Mouse (Mus musculus) C2C12 (cell line): ENCODE results near the gene Kidins220. TPM values are rescaled to one million over a fixed set of nuclear protein-coding genes. Genes with fewer than 3 reads are reported as not detected.

Experiments
- H3K27me3 ChIP-seq: one replicate; pipeline ENCODE4 v1.6.1; 2011; ENCODE audit not compliant: control insufficient read depth, insufficient read depth, insufficient read length
- H3K36me3 ChIP-seq: one replicate; pipeline ENCODE4 v1.6.1; 2011; ENCODE audit not compliant: control insufficient read depth, insufficient read depth
- H3K4me3 ChIP-seq: one replicate; pipeline ENCODE4 v1.5.1; 2011; ENCODE audit warnings: mild to moderate bottlenecking, control low read depth; ENCODE audit not compliant: poor library complexity, insufficient read depth, severe bottlenecking
- H3K79me2 ChIP-seq: one replicate; pipeline ENCODE4 v1.6.1; 2011; ENCODE audit not compliant: control insufficient read depth, insufficient read depth
- H3K79me3 ChIP-seq: one replicate; pipeline ENCODE4 v1.6.1; 2011; ENCODE audit warnings: low read depth, control low read depth
- H3ac ChIP-seq: one replicate; pipeline ENCODE3; 2011; ENCODE audit warnings: low read depth; ENCODE audit not compliant: control insufficient read depth, insufficient read length
- CEBPB ChIP-seq: IDR thresholded peaks from one replicate; pipeline ENCODE4 v1.6.1; 2011; ENCODE audit warnings: low read depth, mild to moderate bottlenecking, control low read depth, moderate library complexity
- CTCF ChIP-seq: IDR thresholded peaks from one replicate; pipeline ENCODE4 v1.5.1; 2011; ENCODE audit not compliant: control insufficient read depth, insufficient read depth, insufficient read length
- FOSL1 ChIP-seq: IDR thresholded peaks from one replicate; pipeline ENCODE4 v1.8.0; 2011; ENCODE audit warnings: mild to moderate bottlenecking, low read length; ENCODE audit not compliant: poor library complexity, insufficient read depth, severe bottlenecking
- MAX ChIP-seq: IDR thresholded peaks from one replicate; pipeline ENCODE4 v1.6.1; 2011; ENCODE audit warnings: mild to moderate bottlenecking, control low read depth
- MYOD1 ChIP-seq: IDR thresholded peaks from one replicate; pipeline ENCODE4 v1.6.1; 2011; ENCODE audit warnings: low read depth; ENCODE audit not compliant: control insufficient read depth, insufficient read length
- MYOG ChIP-seq: IDR thresholded peaks from one replicate; pipeline ENCODE4 v1.6.1; 2011; ENCODE audit not compliant: control insufficient read depth, insufficient read length; ENCODE audit errors: extremely low read depth
- USF1 ChIP-seq: IDR thresholded peaks from one replicate; pipeline ENCODE4 v1.6.1; 2011; ENCODE audit warnings: low read depth, mild to moderate bottlenecking, control low read depth, moderate library complexity
- polyA plus RNA-seq: library from polyadenylated mRNA; unstranded; fragments of >200 nt; fragmentation: generic; extraction: Trizol; gene quantifications from one replicate; pipeline ENCODE4 v1.2.1, GENCODE M21; 2012; ENCODE audit warnings: missing spikeins

Gene Kidins220
- polyA plus RNA-seq, 1 experiment, result 8.9 TPM

DNA sequence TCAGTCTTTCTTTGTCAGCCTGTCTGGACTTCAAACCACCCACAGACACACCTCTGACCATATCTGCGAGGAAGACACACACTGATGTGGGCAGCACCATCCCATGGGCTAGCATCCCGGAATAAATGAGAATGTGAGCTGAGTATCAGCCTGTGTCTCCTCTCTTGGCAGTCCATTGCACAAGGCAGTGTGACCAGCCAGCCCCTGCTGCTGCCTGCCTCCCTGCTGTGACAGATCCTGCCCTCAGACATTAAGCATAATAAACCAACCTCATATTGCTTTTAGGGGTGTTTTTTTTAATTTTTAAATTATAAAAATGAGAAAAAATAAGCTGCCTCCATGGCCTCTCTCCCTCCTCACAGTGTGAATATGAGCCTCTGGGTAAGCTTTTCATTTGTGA, 8.7 kb upstream of the Kidins220 start:
- Histone ChIP-seq H3ac (no peak overlapping the region), H3K27me3 (no peaks in the 10 kb centered on the region), H3K79me3 (no peaks in the 10 kb centered on the region), H3K4me3 (no peak overlapping the region), H3K36me3 (no peaks in the 10 kb centered on the region), H3K79me2 (no peaks in the 10 kb centered on the region)
- TF ChIP-seq CTCF, result no peak
- no peak for TF ChIP-seq MYOD1
- TF ChIP-seq MYOG, result no peak
- TF ChIP-seq USF1, result no peak
- TF ChIP-seq CEBPB, result no peak
- TF ChIP-seq MAX, result no peak
- no peak for TF ChIP-seq FOSL1

DNA sequence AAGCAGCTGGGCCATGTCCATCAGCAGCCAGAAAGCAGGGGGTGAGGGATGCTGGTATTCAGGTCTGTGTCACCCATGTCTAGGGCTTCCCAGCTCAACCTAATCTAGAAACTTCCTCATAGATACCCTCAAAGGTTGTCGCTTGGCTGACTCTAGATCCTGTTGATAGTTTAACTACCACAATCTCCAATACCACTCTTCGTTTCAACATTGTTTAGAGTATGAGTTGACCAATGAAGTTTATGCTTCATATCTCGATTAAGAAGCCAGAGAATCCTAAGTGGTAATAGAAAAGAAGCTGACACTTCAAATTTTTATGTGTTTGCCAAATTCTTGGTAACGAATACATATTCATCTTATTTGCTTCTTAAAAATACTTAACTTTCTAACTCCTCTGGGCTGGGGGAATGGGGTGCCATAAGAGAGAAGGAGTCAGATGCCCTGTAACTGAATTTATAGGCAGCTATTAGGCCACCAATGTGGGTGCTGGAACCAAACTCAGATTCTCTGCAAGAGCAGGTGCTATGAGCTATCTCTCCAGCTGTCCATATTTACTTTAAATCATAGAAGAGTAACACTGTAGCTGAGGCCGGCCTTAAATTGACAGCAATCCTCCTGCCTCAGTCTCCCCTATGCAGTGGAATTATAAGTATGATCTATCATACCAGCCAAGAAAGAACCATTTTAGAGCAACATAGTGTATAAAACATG, 3.1 kb upstream of the Kidins220 start:
- no peaks in the 10 kb centered on the region for H3K36me3 ChIP-seq
- H3ac ChIP-seq, result no peak overlapping the region
- no peak overlapping the region for H3K4me3 ChIP-seq
- TF ChIP-seq FOSL1 (no peak), USF1 (no peak), CEBPB (no peak), MYOD1 (no peak), MAX (no peak), MYOG (no peak), CTCF (no peak)
- H3K27me3 ChIP-seq, result no peaks in the 10 kb centered on the region
- H3K79me2 ChIP-seq, result peaks cover 15% of the 10 kb centered on the region
- H3K79me3 ChIP-seq, result peaks cover 4% of the 10 kb centered on the region

- Histone ChIP-seq H3ac (no peak overlapping the region), H3K27me3 (no peaks in the 10 kb centered on the region), H3K36me3 (no peaks in the 10 kb centered on the region), H3K79me2 (peaks cover 25% of the 10 kb centered on the region), H3K4me3 (no peak overlapping the region), H3K79me3 (peaks cover 10% of the 10 kb centered on the region)
- TF ChIP-seq CEBPB (no peak), FOSL1 (no peak), CTCF (no peak), MYOD1 (no peak), MAX (no peak), USF1 (no peak), MYOG (no peak)
Measured at GRCm38 (mm10) chr12:24972371-24973350, 2.1 kb upstream of the Kidins220 start.

DNA sequence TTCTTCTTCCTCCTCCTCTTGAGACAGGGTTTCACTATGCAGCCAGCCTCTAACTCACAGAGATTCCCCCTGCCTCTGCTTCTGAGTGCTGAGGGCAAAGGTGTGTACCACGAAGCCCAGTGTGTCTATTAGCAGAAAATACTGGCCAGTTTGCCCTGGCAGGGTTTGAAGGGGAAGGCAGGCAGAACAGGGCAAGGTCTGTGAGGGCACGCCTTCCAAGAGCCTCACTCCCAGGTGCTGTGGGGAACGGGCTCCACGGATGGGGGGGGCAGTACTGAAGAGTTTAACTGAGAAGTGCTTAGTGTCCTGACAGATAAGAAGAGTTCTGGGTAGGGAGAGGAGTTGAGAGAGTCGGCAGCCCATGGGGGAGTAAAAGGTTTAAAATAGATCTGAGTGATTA, 1.1 kb upstream of the Kidins220 start:
- H3K79me2 ChIP-seq, result peaks cover 26% of the 10 kb centered on the region
- TF ChIP-seq CEBPB (no peak), MAX (no peak), USF1 (no peak), CTCF (no peak), MYOG (no peak), MYOD1 (no peak), FOSL1 (no peak)
- H3K36me3 ChIP-seq, result no peaks in the 10 kb centered on the region
- H3K4me3 ChIP-seq, result no peak overlapping the region
- no peaks in the 10 kb centered on the region for H3K27me3 ChIP-seq
- H3K79me3 ChIP-seq, result peaks cover 11% of the 10 kb centered on the region
- no peak overlapping the region for H3ac ChIP-seq

DNA sequence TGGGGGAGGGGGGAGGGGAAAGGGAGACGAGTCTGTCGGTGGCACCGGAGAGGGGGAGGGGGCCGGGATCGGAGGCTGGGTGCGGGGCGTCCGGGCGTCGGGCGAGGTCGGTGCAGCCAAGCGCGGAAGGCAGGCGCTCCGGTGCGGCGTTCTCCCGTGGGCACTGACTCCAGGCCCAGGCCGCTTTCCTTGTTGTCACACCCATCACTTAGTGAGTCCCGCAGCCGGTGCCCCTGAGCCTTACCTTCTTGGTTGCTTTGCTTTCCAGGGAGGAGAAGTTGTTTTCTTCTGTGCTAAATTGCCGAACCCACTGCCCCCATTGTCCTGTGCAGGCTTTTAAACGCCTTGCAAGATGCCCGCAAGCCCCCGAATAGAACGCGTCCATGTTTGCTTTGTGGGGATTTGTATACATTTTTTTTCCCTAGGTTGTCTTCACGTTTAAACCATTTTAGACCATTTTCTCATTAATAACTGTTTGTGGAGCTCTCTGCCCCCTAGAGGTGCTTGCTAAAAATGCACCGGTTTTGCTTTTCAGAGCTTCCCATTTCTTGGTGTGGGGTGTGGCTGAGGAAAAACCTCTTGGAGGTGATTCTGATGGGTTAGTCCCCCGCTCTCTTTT, 499 bp downstream of the Kidins220 start:
- peak overlapping the region; percentile 75 for H3K4me3 ChIP-seq
- H3ac ChIP-seq, result peak overlapping the region; percentile 64
- no peaks in the 10 kb centered on the region for H3K27me3 ChIP-seq
- H3K79me3 ChIP-seq, result peaks cover 11% of the 10 kb centered on the region
- peaks cover 30% of the 10 kb centered on the region for H3K79me2 ChIP-seq
- TF ChIP-seq FOSL1 (no peak), USF1 (no peak), MAX (no peak), CEBPB (no peak), MYOG (no peak), CTCF (no peak), MYOD1 (no peak)
- no peaks in the 10 kb centered on the region for H3K36me3 ChIP-seq
